Mouse (Mus musculus) spleen, adult 18-20 months (tissue): Measurements from ENCODE around the gene Chmp2a.

Experiments
- DNase-seq, 2 experiments: peaks; one replicate each; pipeline ENCODE4 v3.0.0; 2022; ENCODE audit warnings: mixed read lengths in 2 of 2

Chmp2a gene

GRCm38 (mm10) chr7:12998053-12998452 is 36.6 kb downstream of the Chmp2a start, which contains the start of gene Slc27a5:
Gene Slc27a5 (minus strand): TSS chr7:12998192.
- DNase-seq: no peak

- DNase-seq: no peak
These were observed 37.4 kb downstream of the Chmp2a start for GRCm38 (mm10) chr7:12997230-12997629.

- DNase-seq: no peak
These were observed 38.7 kb downstream of the Chmp2a start for GRCm38 (mm10) chr7:12995862-12996261.

- DNase-seq: no peak
These were observed 41.5 kb downstream of the Chmp2a start for GRCm38 (mm10) chr7:12993148-12993547.

GRCm38 (mm10) chr7:12992222-12992621 is 42.4 kb downstream of the Chmp2a start:
- DNase-seq: peak in 1 of 2 experiments; percentile 39

GRCm38 (mm10) chr7:12987409-12988189 is 47.0 kb downstream of the Chmp2a start:
- no peak for DNase-seq

- DNase-seq: no peak
These were observed 47.7 kb downstream of the Chmp2a start for GRCm38 (mm10) chr7:12986906-12987305.

GRCm38 (mm10) chr7:12985724-12986123 is 48.9 kb downstream of the Chmp2a start:
- DNase-seq: no peak
